Mouse (Mus musculus): Measurements from ENCODE around the gene Clec4f.
"Not testable (repeated sequence)": the region's sequence is repeated elsewhere in the genome, so short reads cannot be mapped to it uniquely, and the experiment has no call there.

Gene Clec4f

DNA sequence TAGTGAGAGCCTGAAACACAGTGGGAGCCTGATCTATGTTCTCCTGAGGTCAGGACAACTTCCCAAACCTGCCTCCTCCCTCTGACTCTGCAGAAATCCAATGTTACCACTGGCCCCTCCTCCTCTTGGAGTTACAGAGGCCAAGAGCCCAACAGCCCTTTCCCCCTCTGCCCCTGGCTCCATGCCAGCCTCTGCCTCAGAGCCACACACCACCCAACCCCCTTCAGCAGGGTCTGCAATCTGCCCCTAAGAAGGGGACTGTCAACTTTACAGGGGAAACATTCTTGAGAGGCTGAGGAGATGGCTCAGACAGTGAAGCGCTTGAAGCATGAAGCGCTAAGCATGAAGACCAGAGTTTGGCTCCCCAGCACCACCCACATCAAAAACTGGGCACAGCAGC lies at the start of gene Clec4f:
Gene Clec4f (minus strand): TSS at position 101 of the 400 bp plus-strand sequence.
- no peak for DNase-seq (ENCODE audit: low spot score)

DNA sequence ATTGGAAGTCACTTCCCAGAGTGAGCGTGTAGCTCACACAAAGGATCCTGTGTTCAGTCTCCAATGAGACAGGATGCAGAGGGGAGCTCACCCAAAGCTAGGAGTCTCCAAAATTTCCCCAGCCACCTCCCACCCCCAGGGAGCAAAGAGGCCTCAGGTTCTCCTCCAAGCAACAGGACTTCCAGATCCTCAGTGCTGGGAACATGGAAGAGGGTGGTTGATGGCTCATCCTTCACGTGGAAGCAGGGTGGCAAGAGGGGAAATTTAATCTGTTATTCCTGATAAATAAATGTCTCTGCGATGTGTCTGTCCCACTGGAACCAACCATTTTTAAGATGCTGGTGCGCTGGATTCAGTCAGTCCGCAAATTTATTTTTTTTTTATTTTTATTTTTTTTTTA lies 48.7 kb upstream of the Clec4f start:
- DNase-seq (ENCODE audit: low spot score): no peak

DNA sequence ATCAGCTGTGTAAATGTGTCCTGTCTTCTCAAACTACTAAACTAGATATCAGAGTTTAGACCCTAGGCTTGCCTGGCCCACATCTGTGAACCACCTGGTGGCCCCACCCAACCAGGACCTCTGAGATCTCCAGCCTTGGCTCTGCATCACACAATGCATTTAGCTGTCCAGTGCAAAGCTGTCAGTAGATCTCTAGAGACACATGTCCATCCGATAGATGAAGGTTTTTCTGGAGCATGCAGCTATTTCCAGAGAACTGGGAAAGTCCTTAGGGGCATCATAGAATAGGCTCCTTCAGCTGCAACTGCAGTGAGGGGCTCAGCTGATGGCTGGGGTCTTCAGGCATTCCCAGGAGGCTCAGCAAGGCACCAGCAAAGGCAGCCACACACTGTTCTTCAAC lies 48.3 kb upstream of the Clec4f start:
- no peak for DNase-seq (ENCODE audit: low spot score)

DNA sequence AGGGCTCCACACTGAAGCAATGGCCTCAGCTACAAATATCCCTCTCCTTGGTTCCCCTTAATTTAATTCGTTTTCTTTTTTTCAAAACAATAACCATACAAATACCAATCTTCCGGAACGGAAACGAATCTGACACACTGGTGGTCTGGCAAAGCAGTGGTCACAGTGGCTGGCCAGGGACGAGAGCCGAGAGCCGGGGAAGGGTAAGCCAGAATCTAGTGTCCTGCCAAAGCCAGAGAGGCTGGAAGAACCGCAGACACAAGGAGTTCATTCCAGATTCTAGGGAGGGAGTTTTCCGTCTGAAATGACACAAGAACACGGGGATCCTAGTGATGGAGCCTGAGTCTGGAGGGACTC lies 47.7 kb upstream of the Clec4f start:
- DNase-seq (ENCODE audit: low spot score): no peak

DNA sequence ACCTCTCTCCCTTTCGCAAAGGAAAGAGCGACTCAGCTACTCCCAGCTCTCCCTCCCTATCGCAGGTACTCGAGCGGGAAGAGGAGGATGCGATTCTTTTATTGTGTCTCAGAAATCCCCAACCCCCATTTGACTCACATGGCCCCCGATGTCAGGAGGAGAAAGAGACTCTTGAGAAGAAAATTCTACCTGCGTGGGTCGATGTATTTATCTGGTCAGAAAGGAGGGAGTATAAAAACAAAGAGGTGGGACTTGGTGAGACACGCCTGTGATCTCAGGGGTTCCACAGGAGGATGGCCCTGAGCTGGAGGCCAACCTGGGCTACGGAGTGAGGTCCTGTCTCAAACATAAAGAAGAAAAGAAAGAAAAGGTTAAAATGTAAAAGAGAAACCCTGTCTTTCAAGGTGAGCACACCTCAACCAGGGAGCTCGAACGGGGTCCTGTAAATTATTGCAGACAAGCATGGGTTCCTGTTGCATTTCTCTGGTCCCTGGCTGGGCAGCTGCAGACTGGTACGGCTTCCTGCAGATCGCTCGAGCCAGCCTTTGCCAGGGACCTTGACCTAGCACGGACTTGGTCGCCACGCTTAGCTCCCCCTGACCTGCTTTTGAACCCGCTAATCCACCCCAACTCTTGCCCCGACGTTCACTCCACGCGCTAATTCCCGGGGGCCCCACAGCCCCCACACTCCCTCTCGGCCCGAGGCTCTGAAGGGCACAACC lies 47.2 kb upstream of the Clec4f start:
- DNase-seq (ENCODE audit: low spot score): no peak

GRCm38 (mm10) chr6:83702146-83702999 lies 46.4 kb upstream of the Clec4f start:
- DNase-seq (ENCODE audit: low spot score): no peak

GRCm38 (mm10) chr6:83701001-83701400 lies 45.0 kb upstream of the Clec4f start:
- DNase-seq (ENCODE audit: low spot score): no peak

- no peak for DNase-seq (ENCODE audit: low spot score)
Measured at GRCm38 (mm10) chr6:83699971-83700370, 44.0 kb upstream of the Clec4f start.

- DNase-seq (ENCODE audit: low spot score): no peak
Measured at GRCm38 (mm10) chr6:83697932-83698331, 41.9 kb upstream of the Clec4f start.

DNA sequence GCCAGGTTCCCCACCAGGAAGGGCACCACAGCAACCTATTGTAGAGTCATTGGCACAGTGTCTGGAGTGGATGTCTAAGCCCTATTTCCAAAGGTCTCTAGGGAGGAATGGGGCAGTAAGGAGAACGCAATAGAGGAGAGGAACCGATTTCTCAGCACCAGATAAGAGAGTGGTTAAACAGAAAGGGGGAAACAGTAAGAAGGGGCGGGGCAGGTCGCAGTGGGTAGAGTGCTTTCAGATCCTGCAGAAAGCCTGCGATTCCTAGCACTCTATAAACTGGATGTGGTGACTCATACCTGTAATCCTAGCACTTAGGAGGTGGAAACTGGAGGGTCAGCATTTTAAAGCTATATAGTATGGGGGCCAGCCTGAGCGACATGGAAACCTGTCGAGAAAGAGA lies 40.7 kb upstream of the Clec4f start:
- no peak for DNase-seq (ENCODE audit: low spot score)

DNA sequence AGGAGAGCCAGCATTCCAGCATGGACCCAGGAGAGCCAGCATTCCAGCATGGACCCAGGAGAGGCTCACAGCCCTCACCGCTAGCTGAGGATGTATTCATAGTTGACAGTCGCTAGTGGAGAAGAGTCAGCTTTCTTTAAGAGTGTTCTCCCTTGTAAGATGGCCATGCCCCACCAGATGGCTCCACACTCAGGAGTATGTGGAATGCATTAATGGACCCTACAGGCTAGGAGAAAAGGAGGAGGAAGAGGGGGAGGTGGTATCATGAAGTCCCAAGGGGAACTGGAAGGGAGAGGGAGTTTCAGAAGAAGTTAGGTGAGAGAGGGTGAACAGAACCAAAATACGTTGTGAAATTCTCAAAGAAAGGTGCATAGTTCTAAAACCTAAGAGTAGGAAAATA lies 39.7 kb upstream of the Clec4f start:
- DNase-seq (ENCODE audit: low spot score): no peak

DNA sequence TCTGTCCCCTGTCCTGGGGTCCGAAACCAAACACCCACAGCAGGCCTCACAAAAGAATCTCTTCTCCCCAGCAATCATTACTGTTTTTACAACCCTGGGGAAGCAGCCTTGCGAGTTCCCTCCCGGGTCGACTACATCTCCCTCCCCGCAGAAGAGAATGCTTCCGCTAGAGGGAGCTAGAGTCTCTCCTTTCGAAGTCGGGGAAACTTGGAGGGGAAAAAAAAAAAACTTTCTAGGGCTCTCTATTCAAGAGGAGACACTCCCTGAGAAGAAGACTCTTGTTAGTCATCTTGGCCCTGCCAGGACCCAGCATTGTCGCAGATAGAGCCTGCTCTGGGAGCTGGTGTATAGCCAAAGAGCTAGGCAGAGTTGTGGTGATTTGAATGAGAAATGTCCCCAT lies 37.8 kb upstream of the Clec4f start:
- DNase-seq (ENCODE audit: low spot score): no peak

GRCm38 (mm10) chr6:83692962-83693361 lies 37.0 kb upstream of the Clec4f start:
- no peak for DNase-seq (ENCODE audit: low spot score)

GRCm38 (mm10) chr6:83690936-83691335 lies 34.9 kb upstream of the Clec4f start:
- DNase-seq (ENCODE audit: low spot score): no peak

DNA sequence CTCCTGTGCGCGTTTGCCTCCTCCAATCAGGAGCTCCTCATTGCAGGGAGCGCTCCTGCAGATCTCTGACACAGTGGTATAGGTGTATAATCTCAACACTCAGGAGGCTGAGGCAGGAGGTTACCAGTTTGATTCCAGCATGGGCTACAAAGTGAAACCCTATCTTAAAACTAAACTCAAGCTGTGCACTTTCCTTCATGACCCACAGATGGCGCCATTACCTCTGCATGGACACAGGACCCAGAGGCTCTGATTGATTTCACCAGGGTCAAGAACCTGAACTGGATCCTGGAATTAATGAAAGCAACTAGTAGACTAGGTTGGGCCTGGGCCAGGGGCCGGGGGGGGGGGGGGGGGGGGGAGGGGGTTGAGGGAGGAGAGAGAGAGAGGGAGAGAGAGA lies 34.3 kb upstream of the Clec4f start:
- no peak for DNase-seq (ENCODE audit: low spot score)

DNA sequence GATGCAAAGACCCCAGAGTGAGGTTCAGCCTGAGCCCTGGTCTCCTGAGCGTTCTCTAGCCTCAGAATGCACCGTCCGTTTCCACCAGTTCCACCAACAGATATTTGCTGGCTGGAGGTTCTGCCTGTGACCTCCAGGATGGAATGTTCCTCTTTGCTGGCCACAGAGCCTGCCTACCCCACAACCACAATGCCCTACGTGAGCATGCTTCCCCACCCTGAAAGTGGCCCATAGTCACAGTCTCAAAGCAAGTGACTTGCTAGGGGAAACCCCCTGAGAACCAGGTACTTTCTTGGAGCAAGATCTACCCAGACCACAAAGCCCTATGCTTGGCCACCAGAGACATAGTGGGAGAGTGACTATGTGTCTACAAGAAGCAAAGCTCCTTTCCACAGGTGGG lies 33.4 kb upstream of the Clec4f start:
- no peak for DNase-seq (ENCODE audit: low spot score)

DNA sequence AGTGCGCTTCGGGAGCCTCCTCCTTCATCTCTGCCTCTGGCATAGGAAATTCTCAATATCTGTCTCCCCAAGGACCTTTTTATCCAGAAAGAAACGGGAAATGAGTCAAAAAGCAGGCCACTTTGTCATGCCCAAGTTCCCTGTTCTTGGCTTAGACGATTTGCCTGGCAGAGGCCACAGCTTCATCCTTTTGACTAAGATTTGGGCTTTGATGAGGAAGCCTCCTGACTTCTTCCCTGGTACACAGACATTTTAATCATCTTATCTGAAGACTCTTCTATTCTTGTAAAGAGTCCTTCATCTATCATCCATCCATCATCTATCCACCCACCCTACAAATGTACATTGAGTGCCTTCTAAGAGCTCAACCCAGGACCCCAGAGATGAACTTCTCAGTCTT lies 21.8 kb upstream of the Clec4f start, which contains the start of gene Cd207:
Gene Cd207 (minus strand): TSS at position 101 of the 400 bp plus-strand sequence.
- no peak for DNase-seq (ENCODE audit: low spot score)

- DNase-seq (ENCODE audit: low spot score): peak; percentile 31
Measured at GRCm38 (mm10) chr6:83673395-83673794, 17.4 kb upstream of the Clec4f start.

GRCm38 (mm10) chr6:83665009-83665408 lies 9.0 kb upstream of the Clec4f start:
- no peak for DNase-seq (ENCODE audit: low spot score)

- DNase-seq (ENCODE audit: low spot score): no peak
Measured at GRCm38 (mm10) chr6:83660821-83661220, 4.8 kb upstream of the Clec4f start.

DNA sequence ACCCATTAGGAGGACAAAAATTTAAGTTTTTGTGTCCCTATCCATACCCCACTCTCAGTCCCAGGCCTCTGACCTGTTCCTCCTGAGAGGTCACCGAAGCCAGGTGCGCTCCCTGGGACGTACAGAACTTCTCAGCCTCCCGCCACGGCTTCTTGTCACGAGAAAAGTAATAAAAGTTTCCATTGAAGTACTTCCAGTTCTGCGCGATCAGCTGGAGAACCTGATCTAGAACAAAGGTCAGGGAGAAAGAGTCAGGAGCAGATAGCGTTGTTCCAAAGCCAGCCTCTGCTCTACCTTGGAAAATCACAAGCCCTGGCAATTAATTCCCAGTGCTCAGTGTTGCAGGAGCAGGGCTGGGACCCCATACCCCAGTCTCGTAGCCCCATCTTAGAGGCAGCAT lies 9.3 kb downstream of the Clec4f start:
- no peak for DNase-seq (ENCODE audit: low spot score)

GRCm38 (mm10) chr6:83635329-83635728 lies 20.7 kb downstream of the Clec4f start:
- DNase-seq (ENCODE audit: low spot score): no peak

GRCm38 (mm10) chr6:83634631-83635030 lies 21.4 kb downstream of the Clec4f start:
- not testable (repeated sequence) for DNase-seq (ENCODE audit: low spot score)
